Mouse (Mus musculus) neutrophil, adult 65 days (primary cell): ENCODE measurements around the gene Scgb2b2. TPM values are rescaled to one million over a fixed set of nuclear protein-coding genes. Genes with fewer than 3 reads are reported as not detected.

Source experiments
- total RNA-seq: library from RNA; stranded (reverse); gene quantifications from 2 replicates; pipeline ENCODE4 v1.2.4, GENCODE M21; 2023

Gene Scgb2b2
- total RNA-seq, result not detected in 2 replicates

GRCm38 (mm10) chr7:31290208-31290607 is at the start of gene Scgb2b2:
Gene Scgb2b2 (plus strand): TSS chr7:31290508.

GRCm38 (mm10) chr7:31291721-31292120 is 1.4 kb downstream of the Scgb2b2 start, which contains the start of gene Scgb1b2:
Gene Scgb1b2 (minus strand): TSS chr7:31291821.

Other genes with a start within 250 kb of the Scgb2b2 start
- 820 and 829 TPM in 2 replicates for gene Fxyd5, start 248.0 kb upstream of the Scgb2b2 start, total RNA-seq
- gene Fxyd7, start 239.0 kb upstream of the Scgb2b2 start, total RNA-seq, result 1.2 TPM in 2 replicates
- gene Fxyd1, start 233.3 kb upstream of the Scgb2b2 start, total RNA-seq, result not detected in 2 replicates
- gene Lgi4, start 231.2 kb upstream of the Scgb2b2 start, total RNA-seq, result 0.22 TPM in 1 of 2 replicates, not detected in the other
- not detected in 2 replicates for gene Fxyd3, start 213.8 kb upstream of the Scgb2b2 start, total RNA-seq
- gene Hpn, start 175.2 kb upstream of the Scgb2b2 start, total RNA-seq, result 2.1 and 2.4 TPM in 2 replicates
- gene Scn1b, start 163.5 kb upstream of the Scgb2b2 start, total RNA-seq, result 5.7 and 8.1 TPM in 2 replicates
- gene Gramd1a, start 134.6 kb upstream of the Scgb2b2 start, total RNA-seq, result 133 and 214 TPM in 2 replicates
- not detected in 2 replicates for gene Scgb1b2, start 1.3 kb downstream of the Scgb2b2 start, total RNA-seq
- gene Scgb2b3, start 71.6 kb downstream of the Scgb2b2 start, total RNA-seq, result not detected in 2 replicates
- not detected in 2 replicates for gene Scgb1b3, start 85.1 kb downstream of the Scgb2b2 start, total RNA-seq